Mouse (Mus musculus): ENCODE results near the gene Cenpc1.

The Cenpc1 gene

DNA sequence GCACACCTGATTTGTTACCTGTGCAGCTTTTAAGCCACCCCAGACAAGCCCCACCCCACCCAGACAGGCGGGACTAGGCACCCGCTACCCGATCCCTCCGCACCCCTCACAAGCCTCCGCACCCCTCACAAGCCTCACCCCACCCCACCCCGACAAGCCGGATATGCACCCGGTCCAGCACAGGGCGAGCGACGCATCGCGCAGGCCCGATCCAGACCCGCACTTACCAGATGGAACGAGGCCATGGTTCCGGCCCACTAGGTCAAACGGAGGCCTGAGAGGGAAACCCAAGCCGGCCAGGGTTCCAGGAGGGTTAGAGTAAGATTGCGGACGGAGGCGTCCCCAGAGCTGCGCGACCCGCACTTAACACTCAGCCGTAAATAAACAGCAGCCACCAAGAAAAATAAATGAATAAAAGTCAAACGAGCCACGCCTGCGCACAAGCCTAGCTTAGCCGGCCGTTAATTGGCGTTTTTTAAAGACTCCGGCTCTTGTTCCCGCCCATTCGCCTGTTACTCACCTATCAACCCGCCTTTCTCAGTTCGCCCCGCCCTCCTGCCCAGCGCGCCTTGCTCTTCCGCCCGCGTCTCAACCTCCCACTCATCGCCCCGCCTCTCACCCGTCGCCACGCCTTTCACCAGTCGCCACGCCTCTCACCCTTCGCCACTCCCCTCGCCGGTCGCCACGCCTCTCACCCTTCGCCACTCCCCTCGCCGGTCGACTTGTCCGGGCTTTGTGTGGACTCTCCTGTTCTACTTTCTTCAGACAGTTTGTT lies at the start of gene Cenpc1:
Cenpc1 (minus strand) TSS at position 483 of the 775 bp plus-strand sequence.
- peak; percentile 91 to 94 for DNase-seq (ENCODE audit: low spot score in 2 of 2)

DNA sequence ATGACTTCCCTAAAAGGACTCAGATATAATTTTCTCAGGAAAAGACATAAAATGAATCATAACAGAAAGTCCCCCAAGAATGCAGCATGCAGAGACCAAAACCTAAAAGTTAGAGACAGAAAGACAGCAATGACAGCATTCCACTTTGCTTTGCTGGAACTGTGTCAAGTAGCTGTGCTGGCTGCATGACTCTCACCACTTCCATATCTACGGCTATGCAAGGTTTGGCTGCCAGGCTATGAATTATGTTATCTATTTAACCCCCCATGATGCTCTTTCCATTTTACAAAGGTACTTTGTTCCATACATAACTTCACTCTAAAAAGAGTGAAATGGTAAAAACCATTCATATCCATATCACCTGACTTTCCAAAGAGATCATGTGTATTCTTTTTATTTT lies 48.6 kb upstream of the Cenpc1 start:
- DNase-seq (ENCODE audit: low spot score in 2 of 2), result no peak

DNA sequence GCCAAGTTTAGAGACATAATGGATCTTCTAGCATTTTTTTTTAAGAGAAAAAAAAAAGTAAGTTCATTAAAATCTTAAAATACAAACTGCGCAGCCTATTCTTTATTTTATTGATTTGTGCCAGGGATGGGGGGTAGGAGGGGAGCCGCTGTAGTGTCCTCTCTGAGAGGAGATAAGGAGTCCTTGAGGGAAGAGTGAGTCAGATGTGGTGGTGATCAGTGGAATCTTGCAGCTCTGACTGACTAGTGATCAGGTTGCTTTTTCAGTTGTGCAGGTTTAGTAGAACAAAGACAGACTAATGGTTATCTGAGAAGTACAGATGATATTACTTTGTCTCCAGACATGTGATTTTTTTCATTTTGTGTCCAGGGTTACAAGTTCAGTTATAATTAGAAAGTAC lies 47.7 kb upstream of the Cenpc1 start:
- no peak for DNase-seq (ENCODE audit: low spot score in 2 of 2)

DNA sequence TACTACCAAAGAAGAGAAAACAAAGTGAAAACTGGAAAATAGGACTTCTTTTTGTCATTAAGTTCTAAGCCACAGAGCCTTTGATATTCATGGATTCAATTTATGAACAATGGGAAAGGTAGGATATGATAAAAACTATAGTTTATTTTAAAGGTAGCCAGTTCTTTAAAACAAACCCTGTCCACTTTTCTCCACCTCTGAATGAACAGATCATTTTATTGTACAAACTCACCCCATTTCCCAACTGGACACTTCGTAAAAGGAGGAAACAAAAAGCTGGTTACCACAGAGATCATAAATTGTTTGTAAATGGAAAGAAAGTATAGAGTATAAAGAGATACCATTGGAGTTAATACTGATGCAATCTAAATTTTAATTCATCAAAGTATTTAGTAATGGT lies 45.7 kb upstream of the Cenpc1 start:
- DNase-seq (ENCODE audit: low spot score in 2 of 2), result no peak

DNA sequence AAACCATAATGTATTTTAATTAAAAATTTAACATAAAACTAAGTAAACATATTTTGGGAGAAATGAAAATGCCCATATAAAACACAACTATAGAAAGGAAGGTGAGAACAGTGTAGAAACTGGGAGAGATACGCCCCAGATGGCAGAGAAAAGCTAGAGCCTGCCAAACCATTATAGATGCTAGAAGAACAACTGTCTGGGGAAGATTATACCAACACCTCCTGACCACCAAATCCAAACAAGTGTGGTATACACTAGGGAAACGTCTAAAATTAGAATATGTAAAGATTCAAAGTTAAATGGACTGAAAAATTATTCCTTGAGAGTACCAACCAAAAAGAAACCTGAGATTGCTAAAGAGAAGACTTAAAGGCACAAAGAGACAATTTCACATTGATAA lies 41.2 kb upstream of the Cenpc1 start:
- no peak for DNase-seq (ENCODE audit: low spot score in 2 of 2)

DNA sequence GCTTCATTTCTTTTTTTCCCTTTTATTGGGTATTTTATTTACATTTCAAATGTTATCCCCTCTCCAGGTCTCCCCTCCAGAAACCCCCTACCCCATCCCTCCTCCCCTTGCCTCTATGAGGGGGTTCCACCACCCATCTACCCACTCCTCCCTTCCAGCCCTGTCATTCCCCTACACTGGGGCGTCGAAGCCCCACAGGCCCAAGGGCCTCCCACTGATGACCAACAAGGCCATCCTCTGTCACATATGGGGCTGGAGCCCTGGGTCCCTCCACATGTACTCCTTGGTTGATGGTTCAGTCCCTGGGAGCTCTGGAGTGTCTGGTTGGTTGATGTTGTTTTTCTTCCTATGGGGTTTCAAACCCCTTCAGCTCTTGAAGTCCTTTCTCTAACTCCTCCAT lies 36.8 kb upstream of the Cenpc1 start:
- no peak for DNase-seq (ENCODE audit: low spot score in 2 of 2)

DNA sequence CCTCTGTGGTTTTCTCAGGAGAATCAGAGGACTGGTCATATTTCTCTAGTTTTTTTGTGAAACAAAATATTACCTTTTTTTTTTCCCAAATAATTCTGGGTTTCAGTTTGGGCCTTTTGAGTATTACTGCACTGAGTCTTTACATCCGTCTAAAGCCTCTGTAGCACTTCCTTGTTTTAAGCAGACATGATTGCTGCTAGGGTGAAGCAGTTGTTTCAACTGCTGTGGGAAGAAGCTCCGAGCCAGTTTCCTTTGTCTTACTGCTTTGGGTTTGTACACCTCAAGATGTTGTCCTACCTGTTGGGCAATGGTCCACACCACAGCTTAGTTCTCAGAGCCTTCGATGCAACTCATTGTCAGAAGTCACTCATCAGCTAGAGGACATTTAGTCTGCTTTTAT lies 35.2 kb upstream of the Cenpc1 start:
- no peak for DNase-seq (ENCODE audit: low spot score in 2 of 2)

DNA sequence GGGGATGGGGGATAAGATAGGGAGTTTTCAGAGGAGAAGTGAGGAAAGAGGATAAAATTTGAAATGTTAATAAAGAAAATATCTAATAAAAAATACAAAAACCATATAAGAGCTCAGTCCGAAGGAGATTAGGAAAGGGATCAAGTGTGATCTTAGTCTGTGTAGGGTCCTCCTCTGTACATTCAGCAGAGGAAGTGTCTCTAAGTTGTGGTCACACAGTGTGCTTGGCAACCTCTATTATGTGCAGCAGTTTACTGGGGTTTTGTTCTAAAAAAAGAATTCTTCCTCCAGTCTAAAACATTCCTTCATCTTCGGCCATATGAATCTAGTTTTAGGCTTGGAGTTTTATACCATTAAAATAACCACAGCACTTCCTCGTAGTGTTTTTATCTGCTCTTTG lies 33.6 kb upstream of the Cenpc1 start:
- no peak for DNase-seq (ENCODE audit: low spot score in 2 of 2)

DNA sequence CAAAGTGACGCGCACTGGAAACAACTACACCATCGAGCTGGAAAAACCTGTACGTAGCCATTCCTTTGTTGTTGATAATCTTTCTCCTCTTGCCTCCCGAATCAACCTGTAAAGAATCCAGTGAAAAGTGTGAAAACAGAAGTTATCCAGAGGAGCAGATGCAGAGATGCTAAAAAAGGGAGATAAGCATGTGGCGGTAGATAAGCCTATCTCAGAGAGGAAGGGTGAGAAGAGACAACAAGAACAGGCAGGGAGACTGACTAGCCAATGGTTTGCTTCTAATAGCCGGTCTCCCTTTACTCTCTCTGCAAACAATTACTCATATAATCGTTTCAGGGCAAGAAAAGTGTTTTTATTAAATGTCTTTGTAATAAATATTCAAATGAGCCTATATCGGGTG lies 29.4 kb upstream of the Cenpc1 start:
- DNase-seq (ENCODE audit: low spot score in 2 of 2), result no peak

DNA sequence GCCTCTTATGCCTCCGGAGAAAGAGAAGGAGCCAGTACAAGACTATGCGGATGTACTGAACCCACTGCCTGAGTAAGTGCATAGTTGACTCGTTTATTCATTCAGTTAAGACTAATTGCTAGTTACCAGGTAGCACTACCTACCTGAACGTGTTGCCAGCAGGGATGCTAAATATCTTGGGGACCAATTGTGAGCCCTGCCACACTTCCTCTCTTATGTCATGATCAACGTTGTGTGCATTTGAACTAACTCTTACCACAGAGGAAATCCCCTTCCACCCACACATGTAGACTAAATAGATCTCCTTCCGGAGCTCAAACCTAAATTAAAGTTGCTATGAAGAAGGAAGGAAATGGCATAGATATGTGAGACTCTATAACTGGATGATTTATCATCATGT lies 21.4 kb upstream of the Cenpc1 start:
- no peak for DNase-seq (ENCODE audit: low spot score in 2 of 2)

DNA sequence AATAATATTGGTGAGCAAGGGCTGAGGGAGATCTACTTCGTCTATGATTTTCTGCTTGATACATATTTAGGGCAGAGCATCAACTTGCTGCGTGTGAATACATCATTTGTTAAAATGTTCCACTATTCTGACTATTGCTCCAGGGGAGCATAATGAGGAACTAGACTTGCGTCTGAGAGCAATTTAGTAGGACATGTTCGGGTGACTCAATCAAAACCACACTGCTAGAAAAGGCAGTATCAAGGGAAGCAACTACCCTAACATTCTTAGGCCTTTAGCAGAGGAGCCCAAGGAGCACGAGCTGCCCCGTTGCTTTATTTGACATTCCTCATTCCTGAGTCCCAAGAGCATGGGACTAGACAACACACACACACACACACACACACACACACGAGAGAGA lies 19.6 kb upstream of the Cenpc1 start:
- no peak for DNase-seq (ENCODE audit: low spot score in 2 of 2)

DNA sequence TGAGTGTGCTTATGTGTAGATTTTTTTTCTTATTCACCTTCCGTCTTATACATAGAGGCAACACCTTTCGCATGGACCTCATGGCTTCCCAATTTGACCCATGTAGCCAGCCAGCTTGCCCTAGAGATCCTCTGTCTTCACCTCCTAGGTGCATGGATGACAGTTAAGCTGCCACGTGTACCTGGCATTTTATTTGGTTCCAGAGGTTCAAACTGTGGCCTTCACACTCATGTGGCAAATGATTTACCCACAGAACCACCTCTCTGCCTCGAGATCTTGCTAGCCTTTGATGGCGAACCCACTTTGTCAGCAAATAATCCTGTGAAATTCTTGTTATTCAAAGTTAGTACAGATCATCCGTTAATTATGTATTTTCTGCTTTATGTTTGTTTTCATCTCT lies 18.6 kb upstream of the Cenpc1 start:
- no peak for DNase-seq (ENCODE audit: low spot score in 2 of 2)

DNA sequence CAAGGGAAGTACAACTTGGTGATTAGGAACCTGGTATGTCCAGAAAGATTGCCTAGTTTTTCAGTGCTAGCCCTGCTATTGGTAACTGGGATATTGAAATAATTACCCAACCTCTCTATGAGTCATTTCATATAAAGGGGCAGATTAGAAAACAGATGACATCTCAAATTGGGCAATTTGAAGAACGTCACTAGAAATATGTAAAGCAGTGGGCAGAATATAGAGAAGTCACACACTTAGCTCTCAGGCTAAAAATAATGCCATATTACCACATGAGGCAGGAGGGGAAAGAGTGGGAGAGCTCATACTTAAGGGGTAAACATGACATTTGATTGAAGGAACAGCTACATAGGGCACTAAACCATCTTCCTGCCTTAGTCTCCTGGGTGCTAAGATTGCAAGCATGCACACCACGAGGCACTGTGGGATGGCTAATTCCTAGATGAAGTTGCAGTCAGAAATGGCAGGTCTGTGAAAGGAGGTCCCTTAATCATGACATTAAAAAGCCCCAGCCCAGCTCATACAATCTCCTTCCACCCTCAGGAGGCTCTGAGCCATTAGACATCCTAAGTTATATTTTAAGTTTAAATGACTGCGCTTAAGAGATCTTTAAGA lies 13.4 kb upstream of the Cenpc1 start:
- DNase-seq (ENCODE audit: low spot score in 2 of 2), result no peak

DNA sequence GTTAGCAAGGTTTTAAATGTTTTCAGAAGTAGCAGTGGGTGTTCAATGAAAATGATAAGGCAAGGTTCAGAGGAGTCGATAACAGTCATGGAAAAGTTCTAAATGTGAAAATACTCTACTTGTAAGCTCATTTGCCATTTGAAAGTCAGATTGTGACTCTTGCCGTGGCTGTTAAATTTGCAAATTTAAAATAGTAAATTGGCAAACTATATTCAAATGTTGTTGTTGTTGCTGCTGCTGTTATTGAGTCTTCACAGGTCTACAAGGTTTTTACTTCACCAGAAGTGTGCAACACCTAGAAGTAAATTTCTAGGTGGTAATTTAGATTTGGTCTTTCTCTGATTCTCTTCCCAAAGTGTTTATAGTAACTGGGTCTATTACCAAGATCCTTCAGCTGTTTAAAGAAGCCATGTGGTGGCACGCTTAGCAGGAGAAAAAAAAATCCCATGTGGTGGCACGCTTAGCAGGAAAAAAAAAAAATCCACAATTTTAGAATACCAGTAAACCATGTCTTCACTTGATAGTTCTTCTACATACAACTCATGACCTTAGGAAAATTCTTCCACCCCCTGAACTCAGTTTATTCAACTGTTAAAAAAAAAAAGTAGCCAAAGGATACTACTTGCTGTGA lies 7.5 kb upstream of the Cenpc1 start:
- DNase-seq (ENCODE audit: low spot score in 2 of 2), result no peak

DNA sequence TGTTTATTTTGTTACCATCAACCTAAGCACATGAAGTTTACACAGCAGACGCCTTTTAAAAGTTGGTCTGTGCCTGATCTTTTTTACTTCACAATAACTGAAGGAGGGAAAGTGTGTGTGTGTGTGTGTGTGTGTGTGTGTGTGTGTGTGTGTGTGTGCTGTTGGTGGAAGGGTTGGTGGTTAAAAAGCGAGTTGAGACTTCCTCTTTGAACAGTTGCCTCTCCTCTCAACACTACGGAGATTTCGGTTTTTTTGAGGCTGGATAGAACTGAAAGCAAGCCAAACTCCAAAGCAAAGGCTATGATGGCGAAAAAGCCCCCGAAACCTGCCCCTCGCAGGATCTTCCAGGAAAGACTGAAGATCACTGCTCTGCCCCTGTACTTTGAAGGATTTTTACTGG lies 6.2 kb upstream of the Cenpc1 start, which contains the start of gene Stap1:
Stap1 (plus strand) TSS at position 209 of the 400 bp plus-strand sequence.
- no peak for DNase-seq (ENCODE audit: low spot score in 2 of 2)

DNA sequence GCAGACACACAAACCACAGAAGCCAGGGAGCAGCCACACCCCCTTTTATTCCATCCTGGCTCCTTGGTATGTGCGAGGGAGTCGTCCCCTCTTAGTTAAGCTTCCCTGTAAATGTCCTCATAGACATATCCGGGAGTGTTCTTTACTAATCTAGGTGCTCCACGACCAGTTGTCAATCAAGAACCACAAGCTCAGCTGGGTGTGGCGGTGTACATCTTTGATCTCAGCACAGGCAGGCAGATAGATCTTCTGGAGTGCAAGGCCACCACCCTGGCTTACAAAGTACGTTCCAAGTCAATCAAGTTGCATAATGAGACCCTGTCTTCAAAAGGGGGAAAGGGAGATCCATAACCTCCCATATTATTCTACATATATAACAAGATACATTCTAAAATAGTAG lies 3.7 kb upstream of the Cenpc1 start:
- DNase-seq (ENCODE audit: low spot score in 2 of 2), result no peak

DNA sequence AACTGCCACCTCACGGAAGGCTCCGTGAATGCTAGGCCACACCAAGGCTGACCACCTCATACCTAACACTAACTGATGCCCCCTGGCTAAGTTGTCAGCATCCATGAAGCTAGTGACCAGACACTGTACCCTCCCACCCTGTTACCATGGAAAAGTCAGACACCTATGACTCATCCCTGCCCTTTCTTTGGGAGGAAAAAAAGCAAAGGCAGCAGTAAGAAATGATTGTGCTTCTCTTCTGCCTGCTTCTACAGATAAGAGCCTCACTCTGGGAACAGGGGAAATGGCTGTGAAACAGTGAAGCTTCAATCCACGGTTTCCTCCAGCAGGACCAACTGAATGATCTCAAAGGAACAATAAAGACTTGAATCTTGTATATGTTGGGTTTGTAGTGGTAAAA lies 3.1 kb upstream of the Cenpc1 start:
- DNase-seq (ENCODE audit: low spot score in 2 of 2), result no peak

DNA sequence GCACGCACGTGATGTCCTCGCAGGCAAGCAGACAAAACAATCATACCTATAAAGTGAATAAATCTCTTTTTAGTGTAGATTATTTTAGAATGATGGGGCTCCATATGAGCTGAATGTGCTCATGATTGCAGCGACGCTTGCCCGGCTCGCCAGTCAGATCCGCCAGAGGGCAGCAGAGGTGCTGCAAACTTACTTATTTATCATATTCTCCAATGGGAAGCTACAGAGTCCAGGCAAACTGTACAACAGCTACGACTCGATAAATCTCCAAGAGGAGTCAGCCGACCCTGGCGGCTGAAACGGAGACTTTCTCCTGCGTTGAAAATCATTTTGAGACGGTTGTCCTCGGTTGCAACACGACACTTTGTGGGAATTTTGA lies 1.2 kb upstream of the Cenpc1 start:
- peak; percentile 93 to 97 for DNase-seq (ENCODE audit: low spot score in 2 of 2)

DNA sequence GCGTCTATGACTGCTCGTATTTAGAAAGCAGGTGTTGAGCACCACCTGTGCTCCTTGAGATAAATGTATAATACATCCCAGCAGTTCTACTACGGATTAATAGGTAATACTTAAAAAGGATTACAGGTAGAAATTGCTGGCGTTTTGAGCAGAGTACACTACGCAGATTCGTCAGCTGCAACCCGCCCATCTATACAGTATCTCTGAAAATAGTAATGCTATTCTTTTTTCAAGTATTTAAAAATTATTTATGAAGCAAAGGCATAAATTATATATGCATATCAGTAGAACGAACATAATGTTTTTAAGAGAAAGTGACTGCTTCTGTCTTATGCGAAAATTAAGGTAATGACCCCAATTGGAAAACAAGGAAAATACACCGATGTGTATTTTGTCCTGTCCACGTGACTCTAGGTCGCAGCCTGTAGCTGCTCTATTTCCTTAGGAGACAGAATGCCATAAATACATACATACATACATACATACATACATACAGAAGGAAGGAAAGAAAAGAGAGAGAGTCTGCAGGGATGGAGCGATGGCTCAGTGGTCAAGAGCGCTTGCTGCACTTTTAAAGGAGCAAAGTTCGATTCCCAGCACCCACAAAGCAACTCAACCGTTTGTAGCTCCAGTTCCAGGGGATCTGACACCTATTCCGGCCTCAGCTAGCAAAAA lies 630 bp upstream of the Cenpc1 start:
- DNase-seq (ENCODE audit: low spot score in 2 of 2), result no peak

DNA sequence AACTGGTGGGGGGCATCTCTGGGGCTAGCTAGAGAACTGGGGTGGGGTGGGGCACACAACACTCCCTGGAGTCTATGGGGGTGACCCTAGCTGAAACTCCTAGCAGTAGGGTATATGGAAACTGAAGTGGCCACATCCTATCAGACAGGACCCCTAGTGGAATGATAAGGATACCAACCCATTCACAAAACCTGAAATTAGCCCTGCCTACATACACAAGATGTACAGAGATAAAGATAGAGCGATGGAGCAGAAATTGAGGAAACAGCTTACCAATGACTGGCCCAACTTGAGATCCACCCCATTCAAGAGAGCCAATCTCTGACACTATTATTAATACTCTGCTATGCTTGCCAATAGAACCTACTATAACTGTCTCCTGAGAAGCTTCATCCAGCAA lies 1.9 kb downstream of the Cenpc1 start:
- no peak for DNase-seq (ENCODE audit: low spot score in 2 of 2)

DNA sequence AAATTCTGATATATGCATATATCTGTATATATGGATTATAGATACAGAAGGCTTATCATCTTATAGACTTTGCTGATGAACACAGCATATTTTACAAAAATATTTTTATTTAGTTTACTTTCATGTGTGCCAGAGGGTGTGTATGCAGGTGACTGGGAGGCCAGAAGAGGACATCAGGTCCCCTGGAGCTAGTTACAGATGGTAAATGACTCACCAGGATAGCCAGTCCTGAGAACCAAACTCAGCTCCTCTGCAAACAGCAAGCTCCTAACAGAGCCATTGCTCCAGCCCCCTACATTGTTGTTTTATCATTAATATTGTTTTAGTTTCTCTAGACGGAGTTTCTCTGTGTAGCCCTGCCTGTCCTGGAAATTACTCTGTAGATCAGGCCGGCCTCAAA lies 35.6 kb downstream of the Cenpc1 start:
- no peak for DNase-seq (ENCODE audit: low spot score in 2 of 2)
